Mouse (Mus musculus): ENCODE data around the gene Ms4a12. TPM values are rescaled to one million over a fixed set of nuclear protein-coding genes. Genes with fewer than 3 reads are reported as not detected.

Ms4a12 gene
- polyA plus RNA-seq, 1 experiment, result not detected

DNA sequence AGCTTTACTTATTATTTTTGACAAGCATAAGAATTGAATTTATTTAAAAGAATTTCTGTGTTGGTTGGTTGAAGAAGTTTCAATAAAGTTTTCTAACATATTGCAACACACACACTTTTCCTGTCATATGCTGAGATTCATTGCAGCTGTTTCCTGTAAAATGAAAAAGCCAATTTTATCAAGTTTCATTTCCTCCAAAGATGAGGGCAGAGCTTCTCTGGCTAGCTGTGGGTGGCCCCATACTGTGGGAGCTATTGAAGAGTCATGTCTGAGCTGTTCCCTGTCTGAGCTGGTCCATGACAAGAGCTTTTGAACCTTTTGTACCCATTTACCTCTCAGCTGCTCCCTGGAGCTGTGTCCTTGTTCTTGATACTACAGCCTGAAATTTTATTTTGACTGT lies 12.0 kb upstream of the Ms4a12 start:
- H3K27ac ChIP-seq (ENCODE audit: insufficient read depth, low read depth, low read length), result no peak overlapping the region
- H3K4me3 ChIP-seq (ENCODE audit: insufficient read depth, low read depth, low read length), result no peak overlapping the region
- TF ChIP-seq CTCF (IDR thresholded peaks at IDR 0.05; ENCODE audit: insufficient read depth, low read depth, low read length) (no peak), POLR2A (IDR thresholded peaks at IDR 0.05; ENCODE audit: insufficient read depth, low read depth, low read length) (no peak)
- no peaks in the 10 kb centered on the region for H3K4me1 ChIP-seq (ENCODE audit: control insufficient read depth, insufficient read depth, low read length)

- Histone ChIP-seq H3K27ac (ENCODE audit: insufficient read depth, low read depth, low read length) (no peak overlapping the region), H3K4me3 (ENCODE audit: insufficient read depth, low read depth, low read length) (no peak overlapping the region), H3K4me1 (ENCODE audit: control insufficient read depth, insufficient read depth, low read length) (no peaks in the 10 kb centered on the region)
- TF ChIP-seq POLR2A (IDR thresholded peaks at IDR 0.05; ENCODE audit: insufficient read depth, low read depth, low read length) (no peak), CTCF (IDR thresholded peaks at IDR 0.05; ENCODE audit: insufficient read depth, low read depth, low read length) (no peak)
- 49% methylated on average over 5 of the region's 5 CpGs for WGBS
Observed at GRCm38 (mm10) chr19:11242560-11242959, 10.3 kb upstream of the Ms4a12 start.

GRCm38 (mm10) chr19:11235820-11236219 lies 3.6 kb upstream of the Ms4a12 start:
- no peak overlapping the region for H3K4me3 ChIP-seq (ENCODE audit: insufficient read depth, low read depth, low read length)
- TF ChIP-seq CTCF (IDR thresholded peaks at IDR 0.05; ENCODE audit: insufficient read depth, low read depth, low read length) (no peak), POLR2A (IDR thresholded peaks at IDR 0.05; ENCODE audit: insufficient read depth, low read depth, low read length) (no peak)

GRCm38 (mm10) chr19:11234921-11235735 lies 2.9 kb upstream of the Ms4a12 start:
- WGBS, result 74% methylated on average over 5 of the region's 5 CpGs
- H3K27ac ChIP-seq (ENCODE audit: insufficient read depth, low read depth, low read length), result no peak overlapping the region
- H3K4me3 ChIP-seq (ENCODE audit: insufficient read depth, low read depth, low read length), result no peak overlapping the region
- H3K4me1 ChIP-seq (ENCODE audit: control insufficient read depth, insufficient read depth, low read length), result no peaks in the 10 kb centered on the region
- no peak for TF ChIP-seq POLR2A (IDR thresholded peaks at IDR 0.05; ENCODE audit: insufficient read depth, low read depth, low read length)
- no peak for TF ChIP-seq CTCF (IDR thresholded peaks at IDR 0.05; ENCODE audit: insufficient read depth, low read depth, low read length)

More at GRCm38 (mm10) chr19:11235820-11236219, 3.6 kb upstream of the Ms4a12 start:
- no peaks in the 10 kb centered on the region for H3K4me1 ChIP-seq (ENCODE audit: control insufficient read depth, insufficient read depth, low read length)
- H3K27ac ChIP-seq (ENCODE audit: insufficient read depth, low read depth, low read length), result no peak overlapping the region

DNA sequence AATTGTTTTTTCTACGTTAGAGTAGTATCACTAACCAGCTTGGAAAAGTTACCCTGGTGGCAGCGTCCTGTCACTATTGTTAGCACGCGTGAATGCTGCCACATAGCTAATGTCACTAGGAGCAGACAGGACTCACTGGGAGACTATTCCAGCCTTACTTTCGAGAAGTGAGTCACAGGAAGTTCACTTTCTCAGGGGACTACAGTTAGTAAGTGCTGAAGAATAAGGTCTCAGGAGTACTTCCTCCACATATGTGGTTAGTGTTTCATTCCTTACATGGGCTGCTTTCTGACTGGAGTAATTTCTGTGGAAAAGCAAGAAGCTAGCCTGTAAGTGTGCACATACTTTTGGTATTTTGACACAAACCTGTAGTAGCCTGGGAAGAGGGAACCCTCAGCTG lies 2.0 kb upstream of the Ms4a12 start:
- no peaks in the 10 kb centered on the region for H3K4me1 ChIP-seq (ENCODE audit: control insufficient read depth, insufficient read depth, low read length)
- TF ChIP-seq POLR2A (IDR thresholded peaks at IDR 0.05; ENCODE audit: insufficient read depth, low read depth, low read length) (no peak), CTCF (IDR thresholded peaks at IDR 0.05; ENCODE audit: insufficient read depth, low read depth, low read length) (no peak)
- no peak overlapping the region for H3K4me3 ChIP-seq (ENCODE audit: insufficient read depth, low read depth, low read length)
- WGBS, result 72% methylated on average over 5 of the region's 5 CpGs
- no peak overlapping the region for H3K27ac ChIP-seq (ENCODE audit: insufficient read depth, low read depth, low read length)

DNA sequence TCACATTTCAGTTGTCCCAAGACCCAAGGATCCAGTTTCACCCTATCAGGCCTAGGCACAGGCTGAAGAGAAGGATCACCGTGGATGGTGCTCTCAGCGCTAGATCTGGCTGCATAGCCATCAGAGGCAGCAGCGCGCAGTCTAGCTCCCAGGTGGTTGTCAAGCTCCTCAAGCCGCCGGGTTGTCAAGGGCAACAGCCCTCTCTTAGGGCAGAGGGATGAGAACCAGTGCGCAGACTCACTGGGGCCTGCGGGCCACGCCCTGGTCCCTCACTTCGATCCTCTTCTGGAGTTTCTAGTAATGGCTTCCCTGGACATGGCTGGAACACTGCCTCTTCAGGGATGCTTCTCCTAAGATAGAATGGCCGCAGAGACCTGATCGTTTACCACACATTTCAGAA lies 35.7 kb downstream of the Ms4a12 start, which contains the start of gene Ms4a13:
Ms4a13 (minus strand) TSS at position 192 of the 400 bp plus-strand sequence.
- Histone ChIP-seq H3K27ac (ENCODE audit: insufficient read depth, low read depth, low read length) (no peak within 1 kb of the TSS), H3K4me1 (ENCODE audit: control insufficient read depth, insufficient read depth, low read length) (no peaks in the 10 kb centered on the region), H3K4me3 (ENCODE audit: insufficient read depth, low read depth, low read length) (no peak within 1 kb of the TSS)
- no peak for TF ChIP-seq CTCF (IDR thresholded peaks at IDR 0.05; ENCODE audit: insufficient read depth, low read depth, low read length)
- TF ChIP-seq POLR2A (IDR thresholded peaks at IDR 0.05; ENCODE audit: insufficient read depth, low read depth, low read length), result no peak
- WGBS, result 69% methylated on average over 12 of the region's 12 CpGs

GRCm38 (mm10) chr19:11192552-11192951 lies 39.7 kb downstream of the Ms4a12 start:
- Histone ChIP-seq H3K4me1 (ENCODE audit: control insufficient read depth, insufficient read depth, low read length) (no peaks in the 10 kb centered on the region), H3K4me3 (ENCODE audit: insufficient read depth, low read depth, low read length) (no peak overlapping the region), H3K27ac (ENCODE audit: insufficient read depth, low read depth, low read length) (no peak overlapping the region)
- TF ChIP-seq CTCF (IDR thresholded peaks at IDR 0.05; ENCODE audit: insufficient read depth, low read depth, low read length), result no peak
- TF ChIP-seq POLR2A (IDR thresholded peaks at IDR 0.05; ENCODE audit: insufficient read depth, low read depth, low read length), result no peak
- WGBS, result 64% methylated on average over 1 of the region's 1 CpGs

DNA sequence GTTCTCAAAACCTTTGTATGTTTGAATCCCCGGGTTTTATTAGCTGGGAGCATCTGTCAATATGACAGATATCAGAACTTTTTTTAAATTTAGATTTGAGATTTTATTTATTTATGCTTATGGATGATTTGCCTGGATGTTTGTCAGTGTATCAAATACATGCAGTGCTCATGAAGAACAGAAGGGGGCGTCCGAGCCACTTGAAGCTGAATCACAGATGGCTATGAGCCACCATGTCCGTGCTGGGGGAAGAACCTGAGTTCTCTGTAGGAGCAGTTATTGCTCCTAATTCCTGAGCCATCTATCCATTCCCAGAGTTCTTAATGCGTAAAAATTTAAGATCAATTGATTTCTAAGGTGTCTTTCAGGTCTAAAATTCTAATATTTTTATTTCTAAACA lies 48.1 kb downstream of the Ms4a12 start:
- TF ChIP-seq CTCF (IDR thresholded peaks at IDR 0.05; ENCODE audit: insufficient read depth, low read depth, low read length) (no peak), POLR2A (IDR thresholded peaks at IDR 0.05; ENCODE audit: insufficient read depth, low read depth, low read length) (no peak)
- 19% methylated on average over 5 of the region's 5 CpGs for WGBS
- H3K4me1 ChIP-seq (ENCODE audit: control insufficient read depth, insufficient read depth, low read length), result no peaks in the 10 kb centered on the region
- no peak overlapping the region for H3K4me3 ChIP-seq (ENCODE audit: insufficient read depth, low read depth, low read length)
- H3K27ac ChIP-seq (ENCODE audit: insufficient read depth, low read depth, low read length), result no peak overlapping the region

- 50% methylated on average over 2 of the region's 2 CpGs for WGBS
- no peak for TF ChIP-seq CTCF (IDR thresholded peaks at IDR 0.05; ENCODE audit: insufficient read depth, low read depth, low read length)
- TF ChIP-seq POLR2A (IDR thresholded peaks at IDR 0.05; ENCODE audit: insufficient read depth, low read depth, low read length), result no peak
- no peaks in the 10 kb centered on the region for H3K4me1 ChIP-seq (ENCODE audit: control insufficient read depth, insufficient read depth, low read length)
- no peak overlapping the region for H3K27ac ChIP-seq (ENCODE audit: insufficient read depth, low read depth, low read length)
- H3K4me3 ChIP-seq (ENCODE audit: insufficient read depth, low read depth, low read length), result no peak overlapping the region
Observed at GRCm38 (mm10) chr19:11177464-11177863, 54.8 kb downstream of the Ms4a12 start.

Measured in olfactory bulb, adult 2 months (tissue).